Mouse (Mus musculus): ENCODE results near the gene St7. TPM values are rescaled to one million over a fixed set of nuclear protein-coding genes. Genes with fewer than 3 reads are reported as not detected.

Gene St7
- polyA plus RNA-seq, 1 experiment = 14.3 TPM

- no peak for DNase-seq
- H3K27ac ChIP-seq (ENCODE audit: insufficient read depth, low read depth, low read length) = no peak overlapping the region
- no peak overlapping the region for H3K4me3 ChIP-seq (ENCODE audit: insufficient read depth, low read depth, low read length)
- H3K36me3 ChIP-seq (ENCODE audit: control insufficient read depth, insufficient read depth, low read length) = no peaks in the 10 kb centered on the region
- H3K4me1 ChIP-seq (ENCODE audit: control insufficient read depth, insufficient read depth, low read length) = no peaks in the 10 kb centered on the region
- 56% methylated on average over 8 of the region's 8 CpGs for WGBS
- TF ChIP-seq CTCF (conservative IDR thresholded peaks at IDR 0.05; ENCODE audit: insufficient read depth, insufficient read length, low read depth, low read length) (no peak), POLR2A (IDR thresholded peaks at IDR 0.05; ENCODE audit: low read depth, low read length) (no peak)
- no peaks in the 10 kb centered on the region for H3K27me3 ChIP-seq (replicated peaks; ENCODE audit: control insufficient read depth, insufficient read depth, low read length)
Observed at GRCm38 (mm10) chr6:17951779-17952178, 259.0 kb downstream of the St7 start.

- no peaks in the 10 kb centered on the region for H3K27me3 ChIP-seq (replicated peaks; ENCODE audit: control insufficient read depth, insufficient read depth, low read length)
- no peaks in the 10 kb centered on the region for H3K4me1 ChIP-seq (ENCODE audit: control insufficient read depth, insufficient read depth, low read length)
- TF ChIP-seq CTCF (conservative IDR thresholded peaks at IDR 0.05; ENCODE audit: insufficient read depth, insufficient read length, low read depth, low read length) = no peak
- TF ChIP-seq POLR2A (IDR thresholded peaks at IDR 0.05; ENCODE audit: low read depth, low read length) = no peak
- H3K4me3 ChIP-seq (ENCODE audit: insufficient read depth, low read depth, low read length) = no peak overlapping the region
- 87% methylated on average over 3 of the region's 3 CpGs for WGBS
- H3K36me3 ChIP-seq (ENCODE audit: control insufficient read depth, insufficient read depth, low read length) = no peaks in the 10 kb centered on the region
- H3K27ac ChIP-seq (ENCODE audit: insufficient read depth, low read depth, low read length) = no peak overlapping the region
- no peak for DNase-seq
Observed at GRCm38 (mm10) chr6:17963455-17963854, 270.7 kb downstream of the St7 start.

- no peak overlapping the region for H3K4me3 ChIP-seq (ENCODE audit: insufficient read depth, low read depth, low read length)
- 57% methylated on average over 1 of the region's 1 CpGs for WGBS
Observed at GRCm38 (mm10) chr6:17968467-17969144, 275.9 kb downstream of the St7 start.

GRCm38 (mm10) chr6:17969815-17970214 lies 277.1 kb downstream of the St7 start:
- DNase-seq = no peak
- 80% methylated on average over 1 of the region's 1 CpGs for WGBS
- Histone ChIP-seq H3K36me3 (ENCODE audit: control insufficient read depth, insufficient read depth, low read length) (no peaks in the 10 kb centered on the region), H3K4me1 (ENCODE audit: control insufficient read depth, insufficient read depth, low read length) (no peaks in the 10 kb centered on the region), H3K27ac (ENCODE audit: insufficient read depth, low read depth, low read length) (no peak overlapping the region), H3K4me3 (ENCODE audit: insufficient read depth, low read depth, low read length) (no peak overlapping the region), H3K27me3 (replicated peaks; ENCODE audit: control insufficient read depth, insufficient read depth, low read length) (no peaks in the 10 kb centered on the region)
- TF ChIP-seq CTCF (conservative IDR thresholded peaks at IDR 0.05; ENCODE audit: insufficient read depth, insufficient read length, low read depth, low read length) = no peak
- TF ChIP-seq POLR2A (IDR thresholded peaks at IDR 0.05; ENCODE audit: low read depth, low read length) = no peak

More at GRCm38 (mm10) chr6:17968467-17969144, 275.9 kb downstream of the St7 start:
- DNase-seq = no peak
- Histone ChIP-seq H3K27ac (ENCODE audit: insufficient read depth, low read depth, low read length) (no peak overlapping the region), H3K4me1 (ENCODE audit: control insufficient read depth, insufficient read depth, low read length) (no peaks in the 10 kb centered on the region), H3K27me3 (replicated peaks; ENCODE audit: control insufficient read depth, insufficient read depth, low read length) (no peaks in the 10 kb centered on the region), H3K36me3 (ENCODE audit: control insufficient read depth, insufficient read depth, low read length) (no peaks in the 10 kb centered on the region)
- TF ChIP-seq POLR2A (IDR thresholded peaks at IDR 0.05; ENCODE audit: low read depth, low read length) = no peak
- TF ChIP-seq CTCF (conservative IDR thresholded peaks at IDR 0.05; ENCODE audit: insufficient read depth, insufficient read length, low read depth, low read length) = no peak

- no peak overlapping the region for H3K4me3 ChIP-seq (ENCODE audit: insufficient read depth, low read depth, low read length)
- H3K27ac ChIP-seq (ENCODE audit: insufficient read depth, low read depth, low read length) = no peak overlapping the region
- H3K4me1 ChIP-seq (ENCODE audit: control insufficient read depth, insufficient read depth, low read length) = no peaks in the 10 kb centered on the region
- no peaks in the 10 kb centered on the region for H3K27me3 ChIP-seq (replicated peaks; ENCODE audit: control insufficient read depth, insufficient read depth, low read length)
- DNase-seq = no peak
- TF ChIP-seq POLR2A (IDR thresholded peaks at IDR 0.05; ENCODE audit: low read depth, low read length) = no peak
- no peak for TF ChIP-seq CTCF (conservative IDR thresholded peaks at IDR 0.05; ENCODE audit: insufficient read depth, insufficient read length, low read depth, low read length)
- no peaks in the 10 kb centered on the region for H3K36me3 ChIP-seq (ENCODE audit: control insufficient read depth, insufficient read depth, low read length)
Observed at GRCm38 (mm10) chr6:17971393-17971792, 278.7 kb downstream of the St7 start.

GRCm38 (mm10) chr6:17974416-17974815 lies 281.7 kb downstream of the St7 start:
- Histone ChIP-seq H3K27me3 (replicated peaks; ENCODE audit: control insufficient read depth, insufficient read depth, low read length) (no peaks in the 10 kb centered on the region), H3K36me3 (ENCODE audit: control insufficient read depth, insufficient read depth, low read length) (no peaks in the 10 kb centered on the region), H3K4me1 (ENCODE audit: control insufficient read depth, insufficient read depth, low read length) (no peaks in the 10 kb centered on the region), H3K27ac (ENCODE audit: insufficient read depth, low read depth, low read length) (no peak overlapping the region), H3K4me3 (ENCODE audit: insufficient read depth, low read depth, low read length) (no peak overlapping the region)
- no peak for TF ChIP-seq POLR2A (IDR thresholded peaks at IDR 0.05; ENCODE audit: low read depth, low read length)
- no peak for TF ChIP-seq CTCF (conservative IDR thresholded peaks at IDR 0.05; ENCODE audit: insufficient read depth, insufficient read length, low read depth, low read length)
- WGBS = 77% methylated on average over 3 of the region's 3 CpGs
- DNase-seq = no peak

- Histone ChIP-seq H3K36me3 (ENCODE audit: control insufficient read depth, insufficient read depth, low read length) (no peaks in the 10 kb centered on the region), H3K4me1 (ENCODE audit: control insufficient read depth, insufficient read depth, low read length) (no peaks in the 10 kb centered on the region), H3K27me3 (replicated peaks; ENCODE audit: control insufficient read depth, insufficient read depth, low read length) (no peaks in the 10 kb centered on the region), H3K27ac (ENCODE audit: insufficient read depth, low read depth, low read length) (no peak overlapping the region), H3K4me3 (ENCODE audit: insufficient read depth, low read depth, low read length) (no peak overlapping the region)
- 60% methylated on average over 1 of the region's 1 CpGs for WGBS
- no peak for TF ChIP-seq POLR2A (IDR thresholded peaks at IDR 0.05; ENCODE audit: low read depth, low read length)
- TF ChIP-seq CTCF (conservative IDR thresholded peaks at IDR 0.05; ENCODE audit: insufficient read depth, insufficient read length, low read depth, low read length) = no peak
- no peak for DNase-seq
Observed at GRCm38 (mm10) chr6:17977165-17977564, 284.4 kb downstream of the St7 start.

Data from kidney, adult 2 months (tissue).